Mouse (Mus musculus): Measurements from ENCODE around the gene Aadacl3.

Gene Aadacl3

DNA sequence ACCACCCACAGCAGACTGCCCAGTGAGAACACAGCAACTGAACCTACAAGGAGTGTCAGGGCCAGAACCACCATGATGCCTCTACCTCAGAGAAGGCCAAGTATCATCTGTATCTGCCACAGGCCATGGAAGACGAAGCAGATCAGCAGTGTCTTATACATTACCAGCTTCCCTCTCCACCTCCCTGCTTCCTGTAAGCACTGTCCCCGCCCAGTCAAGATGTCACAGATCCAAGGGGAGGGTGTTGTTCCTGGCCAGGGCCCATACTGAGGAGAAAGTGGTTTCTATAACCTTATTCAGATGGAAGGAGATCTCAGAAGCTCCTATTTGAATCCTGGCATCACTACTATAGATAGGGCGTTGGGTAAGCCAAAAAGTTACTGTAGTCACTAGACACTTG is at the start of gene Aadacl3:
Gene Aadacl3 (minus strand): TSS at position 101 of the 400 bp plus-strand sequence.
- no peak for DNase-seq

DNA sequence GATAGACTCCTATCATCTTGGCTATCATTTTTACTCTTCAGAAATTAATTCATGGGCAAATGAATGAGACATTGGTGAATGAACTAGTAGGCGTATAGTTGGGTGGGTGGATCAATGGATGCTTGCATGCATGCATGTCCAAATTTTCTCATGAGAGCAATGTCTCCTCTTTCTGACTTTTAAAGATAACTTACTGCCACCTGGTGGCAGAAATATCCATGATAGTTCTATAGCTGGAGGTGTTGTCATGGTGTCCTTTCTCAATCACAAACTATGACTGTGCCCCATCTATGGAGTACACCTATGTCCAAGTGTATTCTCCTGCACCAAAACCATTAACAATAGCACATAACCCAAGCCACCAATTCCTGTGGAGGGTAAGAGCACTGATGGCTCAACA is 43.0 kb upstream of the Aadacl3 start:
- DNase-seq: no peak

DNA sequence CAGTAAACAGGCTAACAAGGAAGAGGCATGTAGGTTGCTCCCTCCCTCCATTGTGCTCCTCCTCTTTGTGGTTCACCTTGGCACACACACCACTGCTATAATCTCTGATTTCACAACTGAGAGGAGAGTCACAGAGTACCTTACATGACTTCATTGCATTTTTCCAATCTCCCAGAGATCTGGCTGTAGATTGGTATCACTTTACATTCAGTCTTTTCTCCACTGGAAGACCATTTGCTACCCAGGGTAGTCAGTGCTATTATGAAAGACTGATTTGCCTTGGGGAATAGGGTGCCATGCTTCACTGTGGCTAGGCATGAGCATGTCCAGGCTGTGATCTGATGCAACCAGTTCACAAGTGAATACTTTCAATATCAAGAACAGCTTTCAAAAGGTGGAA is 29.8 kb upstream of the Aadacl3 start:
- no peak for DNase-seq

DNA sequence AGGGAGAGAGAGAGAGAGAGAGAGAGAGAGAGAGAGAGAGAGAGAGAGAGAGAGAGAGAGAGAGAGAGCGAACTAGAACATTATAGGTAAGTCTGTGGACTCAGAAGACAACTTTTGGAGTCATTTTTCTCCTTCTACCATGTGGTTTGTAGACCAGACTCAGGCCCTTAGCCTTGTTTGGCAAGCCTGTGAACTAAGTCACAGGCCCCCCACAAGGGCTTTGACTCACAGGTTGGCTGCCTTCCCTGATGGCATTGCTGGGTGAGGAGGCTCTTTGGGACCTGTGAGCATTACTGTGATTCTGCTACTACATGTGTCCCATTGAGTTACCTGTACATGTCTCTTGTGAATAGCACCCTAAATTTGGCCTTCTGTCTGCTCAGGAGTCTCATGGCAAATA is 4.5 kb upstream of the Aadacl3 start:
- no peak for DNase-seq

DNA sequence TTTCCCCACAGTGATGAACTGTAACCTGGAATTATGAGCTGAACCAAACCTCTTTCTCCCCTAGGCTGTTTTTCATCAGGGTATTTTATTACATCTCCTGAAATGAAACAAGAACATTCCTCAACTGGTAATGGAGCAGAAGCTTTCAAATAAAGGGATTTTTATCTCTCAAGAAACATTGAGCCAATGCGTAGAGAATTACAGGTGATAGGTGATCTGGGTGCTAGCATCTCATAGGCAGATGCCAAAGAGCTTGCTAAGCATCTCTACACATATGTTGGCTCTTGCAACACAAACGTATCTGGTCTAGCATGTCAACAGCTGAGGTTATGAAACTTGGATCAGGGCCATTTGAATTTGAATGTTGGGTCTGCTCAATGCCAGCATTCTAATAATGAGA is 1.6 kb upstream of the Aadacl3 start:
- DNase-seq: no peak

DNA sequence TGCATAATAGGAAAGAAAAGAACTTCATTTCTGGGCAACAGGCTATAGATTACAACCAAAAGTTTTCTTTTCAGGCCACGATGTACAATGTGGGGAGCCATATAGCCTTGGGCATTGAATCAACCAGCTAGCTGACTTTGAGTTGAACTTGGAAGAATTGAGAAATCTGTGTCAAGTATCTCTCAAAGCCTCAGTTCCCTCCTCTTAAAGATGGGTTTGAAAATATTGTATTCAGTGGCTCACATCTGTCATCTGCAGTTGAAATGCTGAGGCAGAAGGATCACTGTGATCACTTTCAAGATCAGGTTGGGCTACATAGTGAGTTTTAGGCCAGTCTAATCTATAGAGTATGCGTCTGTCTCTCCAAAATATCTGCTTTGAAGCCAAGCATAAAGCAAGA is 10.3 kb downstream of the Aadacl3 start, which contains the start of gene Gm9944:
Gene Gm9944 (minus strand): TSS at position 101 of the 400 bp plus-strand sequence.
- DNase-seq: no peak

DNA sequence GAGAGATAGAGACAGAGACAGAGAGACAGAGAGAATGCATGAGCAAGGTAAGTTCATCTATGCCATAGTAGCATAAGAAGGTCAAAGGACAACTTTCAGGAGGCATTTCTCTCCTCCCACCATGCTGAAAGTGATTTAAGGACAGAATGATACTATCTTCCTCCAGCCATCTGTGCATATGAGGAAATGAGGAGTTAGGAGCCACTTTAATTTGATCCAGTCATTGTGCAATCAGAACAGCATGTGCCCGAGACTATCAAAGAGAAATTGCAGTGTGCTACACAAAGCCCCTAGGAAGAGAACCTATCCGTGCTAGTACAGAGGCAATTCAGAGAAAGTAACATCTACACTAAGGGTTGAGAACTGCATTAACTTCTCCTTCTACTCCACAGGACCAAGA is 15.0 kb downstream of the Aadacl3 start:
- no peak for DNase-seq

DNA sequence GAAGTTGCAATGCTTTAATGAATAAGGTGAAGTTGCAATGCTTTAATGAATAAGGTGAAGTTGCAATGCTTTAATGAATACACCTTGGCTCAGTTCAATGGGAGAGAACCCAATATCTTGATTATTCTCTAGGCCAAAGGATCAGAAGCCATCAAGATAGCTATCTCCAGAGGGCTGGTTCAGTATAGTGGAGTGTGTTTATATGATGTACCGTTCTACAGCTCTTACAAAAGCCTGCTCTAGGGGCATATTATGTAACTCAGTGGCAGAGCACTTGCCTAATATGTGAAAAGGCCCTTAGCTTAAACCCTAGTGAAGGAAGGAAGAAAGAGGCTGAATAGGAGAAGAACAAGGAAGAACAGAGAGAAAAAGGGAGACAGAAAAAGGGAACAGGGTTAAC is 22.0 kb downstream of the Aadacl3 start:
- no peak for DNase-seq

DNA sequence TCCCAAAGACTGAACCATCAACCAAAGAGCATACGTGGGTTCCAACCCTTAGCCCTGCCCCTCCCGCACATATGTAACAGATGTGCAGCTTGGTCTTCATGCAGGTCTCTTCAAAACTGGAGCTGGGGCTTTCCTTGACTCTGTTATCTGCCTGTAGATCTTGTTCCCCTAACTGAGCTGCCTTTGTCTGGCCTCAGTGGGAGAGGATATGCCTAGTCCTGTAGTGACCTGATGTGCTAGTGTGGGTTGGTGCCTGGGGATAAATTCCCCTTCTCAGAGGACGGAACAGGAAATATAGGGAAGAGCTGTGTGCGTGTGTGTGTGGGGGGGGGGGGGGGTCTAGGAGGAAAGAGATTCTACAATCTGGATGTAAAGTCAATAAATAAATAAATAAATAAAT is 22.5 kb downstream of the Aadacl3 start:
- no peak for DNase-seq

DNA sequence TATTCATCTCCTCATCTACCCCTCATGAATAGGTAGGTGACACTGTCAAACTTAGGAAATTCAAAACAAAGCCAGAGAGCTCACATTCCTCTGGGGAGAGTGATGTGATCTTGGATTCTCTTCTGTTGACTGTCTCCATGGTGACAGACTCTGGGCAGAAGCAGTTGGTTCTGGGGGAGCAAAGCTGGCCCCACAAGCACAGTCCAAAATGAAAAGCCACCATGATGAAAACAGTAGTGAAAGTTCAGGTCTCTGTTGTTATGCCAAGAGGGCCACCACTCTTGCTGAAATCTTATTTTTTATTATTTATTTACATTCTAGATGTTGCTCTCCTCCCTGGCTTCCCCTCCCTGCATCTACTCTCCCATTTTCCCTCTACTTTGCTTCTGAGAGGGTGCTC is 24.9 kb downstream of the Aadacl3 start, which contains the start of gene 1700012P22Rik:
Gene 1700012P22Rik (minus strand): TSS at position 101 of the 400 bp plus-strand sequence.
- no peak for DNase-seq

DNA sequence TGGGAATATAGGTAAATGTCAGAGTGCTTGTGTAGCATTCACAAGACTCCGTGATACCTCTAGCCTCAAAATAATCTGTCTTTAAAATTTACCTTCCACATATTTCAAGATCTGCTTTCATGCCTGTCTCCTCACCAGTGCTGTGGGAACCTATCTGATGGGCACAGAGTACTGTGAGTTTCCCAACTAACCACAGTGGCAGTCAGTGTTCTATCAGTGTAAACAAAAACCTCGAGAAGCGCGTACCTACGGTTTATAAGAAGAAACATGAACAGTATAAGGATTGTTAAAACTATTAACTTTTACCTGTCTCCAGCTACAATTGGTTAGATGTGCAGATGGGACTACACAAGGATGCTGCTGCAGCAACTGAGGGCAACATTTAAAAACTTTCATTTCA is 30.3 kb downstream of the Aadacl3 start:
- no peak for DNase-seq

DNA sequence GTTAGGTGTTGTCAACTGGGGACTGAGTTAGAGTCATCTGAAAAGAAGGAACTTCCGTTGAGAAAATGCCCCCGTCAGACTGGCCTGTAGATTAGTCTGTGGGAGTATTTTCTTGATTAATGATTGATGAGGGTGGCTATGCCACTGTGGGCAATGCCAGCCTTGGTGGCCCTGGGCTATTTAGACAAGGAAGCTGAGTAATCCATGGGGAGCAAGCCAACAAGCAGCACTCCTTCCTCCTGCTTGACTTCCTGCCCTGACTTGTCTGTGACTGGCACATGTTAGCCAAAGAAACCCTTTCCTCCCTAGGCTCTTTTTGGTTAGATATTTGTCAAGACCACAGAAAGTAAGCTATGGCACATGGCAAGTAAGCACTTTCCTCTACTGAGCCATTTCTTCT is 32.8 kb downstream of the Aadacl3 start:
- DNase-seq: no peak

DNA sequence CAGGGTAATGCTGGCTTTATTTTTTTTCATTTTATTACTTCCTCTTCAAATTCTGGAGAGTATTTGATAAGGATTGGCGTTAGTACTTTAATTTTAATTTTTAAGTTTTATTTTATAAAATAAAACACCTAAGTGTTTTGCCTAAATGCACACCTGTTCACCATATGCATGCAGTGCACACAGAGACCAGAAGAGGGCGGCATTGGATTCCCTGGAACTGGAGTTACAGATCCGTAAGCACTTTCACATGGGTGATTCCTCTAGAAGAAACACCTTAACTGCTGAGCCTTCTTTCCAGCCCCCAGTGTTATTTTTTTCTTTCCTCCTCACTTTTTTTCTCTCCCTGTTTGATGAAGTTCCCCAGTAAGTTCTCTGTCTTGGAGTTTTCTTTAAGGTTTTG is 34.7 kb downstream of the Aadacl3 start:
- no peak for DNase-seq

DNA sequence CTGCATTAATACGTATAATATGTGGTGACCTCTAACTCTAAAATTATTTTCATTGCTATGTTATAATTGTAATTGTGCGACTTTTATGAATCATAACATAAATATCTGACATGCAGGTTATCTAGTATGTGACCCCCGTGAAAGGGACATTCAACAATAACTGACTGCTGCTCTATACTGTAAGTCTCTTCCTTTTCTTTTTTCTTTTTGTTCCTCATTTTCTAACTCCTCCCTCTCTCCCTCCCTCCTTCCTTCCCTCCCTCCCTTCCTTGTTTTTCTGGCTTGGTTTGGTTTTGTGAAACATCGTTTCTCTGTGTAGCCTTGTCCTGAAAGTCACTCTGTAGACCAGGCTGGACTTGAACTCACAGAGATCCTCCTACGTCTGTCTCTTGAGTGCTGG is 39.0 kb downstream of the Aadacl3 start:
- no peak for DNase-seq

DNA sequence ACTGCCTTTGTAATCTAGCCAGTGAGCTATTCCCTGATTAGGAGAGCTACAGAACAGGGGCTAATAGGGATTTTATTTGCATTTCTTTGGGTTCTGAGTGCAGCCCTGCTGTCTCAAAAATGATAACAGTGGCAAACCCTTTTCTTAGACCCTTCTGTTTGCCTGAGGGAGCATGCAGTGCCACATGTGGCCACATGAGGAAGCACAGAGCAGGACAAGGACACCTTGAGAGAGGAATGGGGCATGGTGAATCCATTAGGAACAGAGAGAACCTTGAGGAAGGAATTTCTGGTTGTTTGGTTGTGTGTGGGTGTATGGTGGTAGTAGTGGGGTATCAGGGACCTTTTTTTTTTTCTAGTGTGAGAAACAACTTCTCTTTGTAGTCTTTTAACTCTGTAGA is 42.9 kb downstream of the Aadacl3 start:
- no peak for DNase-seq

DNA sequence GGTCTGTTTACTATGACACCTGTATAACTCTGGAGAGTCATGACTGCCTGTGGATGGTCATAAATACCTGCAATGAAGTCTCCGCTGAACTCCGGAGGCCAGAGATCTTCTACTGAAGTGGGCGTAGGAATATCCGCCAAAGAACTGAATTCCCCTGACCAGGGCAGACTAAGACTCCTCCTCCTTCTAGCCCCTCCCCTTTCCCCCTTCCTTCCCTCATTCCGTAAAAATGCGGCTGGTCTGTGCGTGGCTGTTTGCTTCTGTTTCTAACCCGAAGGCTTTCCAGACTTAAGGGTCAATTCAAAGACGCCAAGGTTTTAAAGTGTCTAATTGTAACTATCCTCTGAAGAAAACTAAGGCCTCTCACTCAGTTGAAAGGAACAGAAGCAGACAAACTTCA is 55.3 kb downstream of the Aadacl3 start, which contains the start of gene Pramef12:
Gene Pramef12 (minus strand): TSS at position 175 of the 400 bp plus-strand sequence.
- DNase-seq: no peak

DNA sequence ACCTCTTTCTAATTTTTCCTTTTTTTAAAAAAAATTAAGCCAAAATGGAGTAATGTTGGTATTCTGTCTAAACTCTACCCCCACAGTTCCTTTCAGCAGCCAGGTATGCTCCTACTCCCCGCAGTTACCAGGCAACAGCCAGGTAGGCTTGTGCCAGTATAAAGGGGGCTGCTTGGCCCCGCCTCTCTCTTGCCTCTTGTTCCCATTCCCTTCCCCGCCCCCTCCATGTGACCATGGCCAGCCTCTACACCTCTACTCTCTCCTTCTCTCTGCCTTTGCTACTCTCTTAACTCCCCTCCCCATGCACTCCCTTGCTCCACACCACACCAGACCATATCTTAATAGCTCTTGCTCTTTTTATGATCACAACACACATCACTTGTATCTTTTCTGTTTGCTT is 57.3 kb downstream of the Aadacl3 start:
- DNase-seq: no peak

DNA sequence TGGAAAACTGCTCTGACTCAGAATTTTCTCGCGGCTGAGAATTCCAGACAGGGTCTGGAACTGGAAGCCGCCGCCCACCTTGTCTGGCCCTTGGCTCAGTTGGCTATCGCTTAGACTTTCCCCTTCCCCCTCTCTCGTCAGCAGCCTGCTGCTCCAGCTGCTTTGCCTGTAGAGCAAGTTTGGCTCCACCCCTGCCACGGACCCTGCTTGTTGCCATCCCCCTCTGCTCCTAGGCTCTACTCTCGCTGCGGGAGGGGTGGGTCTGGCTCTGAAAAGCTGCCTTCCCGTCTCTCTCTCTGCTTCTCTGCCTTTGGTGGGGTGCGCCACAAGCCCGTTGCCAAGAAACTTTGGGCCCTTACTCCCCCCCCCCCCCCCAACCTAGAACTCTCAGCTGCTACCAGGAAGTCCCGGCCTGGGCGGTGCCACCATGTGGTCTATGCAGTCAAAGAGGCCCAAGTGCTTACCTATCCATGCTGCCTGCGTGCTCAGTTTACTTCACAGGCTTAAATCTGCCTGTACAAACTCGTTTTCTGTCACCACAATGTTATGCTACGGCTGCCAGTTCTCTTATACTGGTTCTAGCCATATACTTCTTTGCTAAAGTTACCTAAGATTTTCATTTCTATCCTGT is 59.0 kb downstream of the Aadacl3 start:
- DNase-seq: no peak
